Mouse (Mus musculus): ENCODE measurements at regions not wholly inside any gene's neighbourhood (a gene's known extent, or its start where the extent isn't known, plus 50 kb on each side); places are given as distances from the start of the nearest gene placed in this dataset.

DNA sequence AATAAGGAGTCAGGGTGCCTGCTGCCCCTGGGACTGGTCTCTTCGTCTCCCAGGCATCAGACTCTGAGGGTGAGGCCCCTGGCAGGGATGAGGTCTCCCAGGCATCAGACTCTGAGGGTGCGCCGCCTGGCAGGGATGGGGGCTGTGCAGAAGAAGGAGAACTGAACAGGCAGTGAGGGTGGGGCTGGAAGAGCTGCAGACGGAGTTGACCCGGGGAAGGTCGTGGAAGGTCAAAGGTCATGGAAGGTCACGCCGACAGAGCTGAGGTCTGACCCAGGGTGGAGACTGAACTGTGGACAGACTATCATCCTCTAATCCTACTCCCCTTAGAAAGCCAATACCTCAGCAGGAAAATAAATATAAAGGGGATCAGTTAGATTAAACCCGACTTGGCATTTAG is 50.6 kb upstream of the Grik3 start:
- DNase-seq = no peak

- no peak for DNase-seq
These were observed 53.2 kb upstream of the Grik3 start for GRCm38 (mm10) chr4:125437161-125437822.

- no peak for DNase-seq
These were observed 57.0 kb upstream of the Grik3 start for GRCm38 (mm10) chr4:125433511-125433910.

DNA sequence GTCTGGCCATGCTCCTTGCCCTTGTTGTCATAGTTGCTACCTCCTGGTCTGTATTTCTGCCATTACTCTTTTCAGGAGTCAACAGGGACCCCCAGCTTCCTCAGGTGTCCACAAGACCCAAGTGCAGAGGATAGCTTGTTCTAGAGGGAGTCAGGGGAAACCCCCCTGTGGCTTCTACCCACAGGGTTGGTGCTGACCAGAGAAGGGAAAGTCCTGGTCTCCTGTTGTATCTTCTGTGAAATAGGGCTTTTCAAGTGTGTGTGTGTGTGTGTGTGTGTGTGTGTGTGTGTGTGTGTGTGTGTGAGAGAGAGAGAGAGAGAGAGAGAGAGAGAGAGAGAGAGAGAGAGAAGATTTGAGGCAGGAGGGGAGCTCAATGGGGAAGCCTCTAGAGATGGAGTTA is 58.9 kb upstream of the Grik3 start:
- no peak for DNase-seq

DNA sequence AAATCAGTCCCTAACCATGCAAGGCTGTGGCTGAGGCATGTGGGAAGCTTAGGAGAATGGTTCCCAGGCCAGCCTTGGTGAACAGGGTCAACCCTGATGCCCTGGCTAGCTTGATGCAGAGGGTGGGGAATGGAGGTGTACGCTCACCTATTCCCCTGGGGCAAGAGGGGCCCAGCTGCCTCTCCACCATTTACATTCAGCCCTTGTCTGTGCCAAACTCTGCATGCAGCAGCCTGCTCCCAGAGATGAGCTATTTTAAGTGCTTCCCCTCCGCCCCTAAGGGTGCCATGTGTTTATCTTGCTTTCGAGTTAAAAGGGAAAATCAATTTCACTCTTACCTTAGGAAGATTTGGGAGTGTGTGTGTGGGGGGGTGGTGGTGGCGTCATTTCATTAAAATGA is 59.7 kb upstream of the Grik3 start:
- no peak for DNase-seq

DNA sequence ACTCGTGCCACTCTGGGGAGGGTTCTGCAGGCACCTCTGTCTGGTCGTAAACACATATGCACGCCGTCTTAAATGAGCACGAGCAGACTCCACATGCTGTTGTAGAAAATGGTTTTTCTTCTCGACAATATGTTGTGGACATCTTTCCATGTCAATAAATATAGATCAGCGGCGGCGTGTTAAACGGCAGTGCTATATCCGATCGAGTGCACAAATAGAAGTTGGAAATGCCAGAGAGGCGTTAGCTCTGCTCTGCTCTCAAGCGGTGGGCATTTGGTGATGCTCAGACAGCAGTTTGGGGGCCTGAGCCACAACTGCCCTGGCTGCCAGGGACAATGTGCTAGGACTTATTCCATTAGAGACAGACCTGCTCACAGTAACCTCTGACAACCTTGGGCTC is 61.8 kb upstream of the Grik3 start:
- no peak for DNase-seq

DNA sequence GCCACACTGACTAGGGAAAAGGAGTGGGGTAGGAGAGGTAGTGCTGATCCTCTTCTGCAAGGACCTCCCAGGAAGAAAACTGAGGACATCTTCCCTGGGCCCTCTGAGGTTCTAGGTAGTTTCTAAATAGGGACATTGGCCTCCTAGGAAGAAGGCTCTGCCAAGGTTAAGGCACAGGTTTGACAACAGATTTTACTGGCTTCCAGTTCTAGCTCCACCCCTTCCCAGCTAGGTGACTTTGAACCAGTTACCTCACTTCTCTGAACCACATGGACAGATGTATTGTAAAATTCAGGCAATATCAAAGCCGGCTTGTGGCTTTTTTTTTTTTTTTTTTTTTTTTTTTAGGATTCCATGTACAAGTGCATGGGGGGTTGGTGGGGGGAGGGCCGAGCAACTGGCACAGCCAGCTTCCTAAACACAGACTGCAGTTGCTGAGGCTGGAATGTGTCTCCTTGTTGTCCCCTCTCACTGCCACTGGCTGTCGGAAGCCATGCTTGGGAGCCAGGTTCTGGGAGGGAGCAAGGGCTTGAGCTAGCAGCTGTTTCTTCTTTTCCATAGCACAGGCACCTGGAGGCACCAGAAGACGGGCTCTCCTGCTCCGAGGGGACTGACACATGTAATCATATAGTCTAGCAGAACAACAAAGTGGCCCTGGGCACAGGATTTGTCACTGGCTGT is 69.8 kb upstream of the Grik3 start:
- no peak for DNase-seq

DNA sequence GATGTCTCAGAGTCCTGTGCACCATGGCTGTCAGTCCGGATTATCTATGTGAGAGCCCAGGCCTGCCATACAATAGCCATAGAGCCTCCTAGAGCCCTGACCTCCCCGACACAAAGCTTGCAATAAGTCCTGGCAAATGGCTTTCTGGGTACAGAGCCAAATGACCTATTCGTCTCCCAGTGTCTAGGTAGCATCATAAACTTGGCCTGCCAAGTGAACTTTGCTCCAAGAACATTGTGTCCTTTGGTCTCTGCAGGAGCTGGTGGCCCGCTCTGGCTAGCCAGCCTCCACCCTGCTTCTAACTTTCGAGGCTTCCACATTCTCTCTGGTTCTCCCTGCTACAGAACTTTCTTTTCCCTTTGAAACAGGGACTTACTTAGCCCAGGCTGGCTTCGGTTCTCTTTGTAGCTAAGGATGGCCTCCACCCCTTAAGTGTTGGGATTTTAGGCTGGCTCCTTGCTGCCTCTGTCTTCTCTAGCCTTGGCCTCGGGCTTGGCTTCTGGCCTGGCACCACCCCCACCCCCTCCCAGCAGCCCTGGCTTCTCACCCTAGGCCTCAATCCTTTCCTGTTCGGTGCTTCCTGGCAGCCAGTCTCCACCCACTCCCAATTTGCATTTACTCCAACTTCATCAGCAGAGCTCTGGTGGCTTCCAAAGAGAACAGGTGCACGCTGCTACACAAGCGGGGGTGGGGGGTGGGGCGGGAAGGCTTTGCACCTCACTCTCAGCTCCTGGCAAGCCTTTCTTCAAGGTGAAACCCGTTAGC is 70.8 kb upstream of the Grik3 start:
- peak in 1 of 2 experiments; percentile 31 for DNase-seq

GRCm38 (mm10) chr4:125415308-125415707 is 75.2 kb upstream of the Grik3 start:
- DNase-seq = no peak

- peak; percentile 10 to 17 for DNase-seq
These were observed 76.4 kb upstream of the Grik3 start for GRCm38 (mm10) chr4:125413833-125414719.

DNA sequence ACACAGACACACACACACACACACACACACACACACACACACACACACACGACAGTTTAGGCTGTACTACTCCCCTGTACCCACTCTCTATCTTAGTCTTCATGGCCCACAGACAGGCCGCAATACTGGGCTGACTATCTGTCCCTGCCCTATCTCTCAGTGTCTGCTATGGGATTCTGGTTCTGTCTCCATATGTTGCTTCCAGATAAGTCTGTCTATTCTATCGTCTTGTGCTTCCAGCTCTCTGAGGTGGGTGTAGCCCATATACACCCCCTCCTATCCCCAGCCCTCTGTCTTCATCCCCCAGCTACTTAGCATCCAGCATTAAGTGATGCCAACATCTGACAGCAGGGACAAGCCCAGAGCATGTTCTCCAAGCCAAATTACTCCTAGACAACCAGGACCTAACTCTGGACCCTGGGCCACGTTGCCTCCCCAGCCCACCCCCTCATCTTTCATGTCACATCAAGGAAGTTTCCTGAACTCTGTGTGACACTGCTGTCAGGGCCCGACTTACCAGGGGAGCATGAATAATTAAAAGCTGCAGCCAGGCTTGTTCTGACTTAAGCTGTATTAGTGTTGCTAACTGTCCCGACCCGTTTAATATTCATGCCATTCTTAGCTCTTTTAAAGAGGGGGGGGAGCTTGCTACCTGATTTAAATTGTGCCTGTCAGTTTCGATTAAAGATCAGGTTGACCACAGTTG is 79.6 kb upstream of the Grik3 start:
- no peak for DNase-seq

DNA sequence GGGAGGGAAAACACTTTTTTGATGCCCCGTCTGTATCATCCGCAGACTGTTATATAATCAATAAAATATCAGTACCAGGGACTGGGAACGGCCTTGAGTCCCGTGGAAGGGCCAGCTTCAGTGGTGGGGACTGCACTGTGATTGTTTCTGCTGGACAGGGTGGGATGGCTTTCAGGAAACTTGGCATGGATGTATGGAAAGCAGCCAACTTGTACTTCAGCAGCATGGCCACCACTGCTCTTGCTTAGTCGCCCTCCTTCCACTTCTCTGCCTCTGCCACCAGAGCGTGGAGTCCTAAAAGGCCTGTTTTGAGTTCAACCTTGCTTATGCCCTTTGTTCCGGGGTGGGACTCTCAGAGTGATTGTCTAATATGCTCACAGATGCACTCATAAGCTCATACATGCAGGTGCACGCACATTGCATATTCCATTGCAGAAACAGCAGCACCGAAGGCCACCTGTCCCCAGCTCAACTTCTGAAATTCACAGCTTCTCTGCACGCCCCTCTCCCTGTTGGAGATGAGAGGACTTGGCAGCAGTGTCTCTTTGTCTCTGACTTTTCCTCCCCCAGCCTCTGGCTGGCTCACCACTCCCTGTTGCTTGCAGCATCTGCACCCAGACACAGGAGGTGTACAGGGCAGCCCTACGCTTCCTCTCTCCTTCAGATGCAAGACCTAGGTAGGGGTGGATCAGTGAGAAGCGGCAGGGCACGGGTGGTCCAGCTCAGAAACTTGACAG is 91.0 kb upstream of the Grik3 start:
- DNase-seq = no peak

DNA sequence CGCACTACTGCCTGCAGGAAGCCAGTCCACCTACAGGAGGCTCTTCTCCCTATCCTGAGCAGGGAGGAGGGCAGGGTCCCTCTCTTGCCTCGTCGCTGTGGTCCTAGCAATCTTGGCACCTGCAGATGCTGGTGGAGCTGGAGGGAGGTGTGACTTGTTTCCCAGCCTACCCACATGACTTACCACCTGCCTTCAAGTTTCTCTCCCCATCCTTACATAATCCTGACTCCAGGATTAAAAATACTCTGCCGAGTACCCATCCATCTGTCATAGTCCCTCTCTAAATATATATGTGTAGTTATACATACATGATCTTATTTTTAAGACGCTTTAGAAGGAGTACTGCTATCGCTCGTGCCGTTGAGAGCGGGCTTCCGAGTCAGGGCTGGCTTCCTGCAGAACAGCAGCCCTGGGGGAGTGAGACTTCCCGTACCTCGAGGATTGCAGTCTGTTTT is 93.5 kb upstream of the Grik3 start:
- DNase-seq = no peak

DNA sequence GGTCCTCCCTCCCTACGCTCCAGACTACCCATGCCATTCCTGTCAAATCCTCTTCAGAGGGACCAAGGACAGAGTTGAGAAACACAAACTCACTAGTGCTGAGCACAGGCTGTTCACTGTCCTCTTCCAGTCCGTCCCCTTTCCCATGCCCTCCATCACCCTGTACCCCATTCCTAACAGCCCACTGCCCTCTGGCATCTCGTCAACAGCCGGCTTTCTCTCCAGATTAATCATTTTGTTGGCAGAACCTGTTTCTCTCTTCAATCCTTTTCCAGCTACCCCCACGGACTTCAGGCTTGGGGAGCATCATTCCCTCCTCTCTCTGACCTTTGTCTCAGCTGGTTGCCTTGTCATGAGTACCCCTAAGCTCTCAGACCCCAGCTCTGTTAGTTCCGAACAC is 99.2 kb upstream of the Grik3 start:
- DNase-seq = no peak

GRCm38 (mm10) chr4:125385811-125386210 is 104.7 kb upstream of the Grik3 start:
- DNase-seq = no peak

- DNase-seq = no peak
These were observed 126.5 kb upstream of the Grik3 start for GRCm38 (mm10) chr4:125364011-125364410.

GRCm38 (mm10) chr4:125361611-125362520 is 128.6 kb upstream of the Grik3 start:
- DNase-seq = no peak

GRCm38 (mm10) chr4:125358356-125358755 is 132.1 kb upstream of the Grik3 start:
- no peak for DNase-seq

GRCm38 (mm10) chr4:125356441-125356840 is 134.1 kb upstream of the Grik3 start:
- DNase-seq = no peak

DNA sequence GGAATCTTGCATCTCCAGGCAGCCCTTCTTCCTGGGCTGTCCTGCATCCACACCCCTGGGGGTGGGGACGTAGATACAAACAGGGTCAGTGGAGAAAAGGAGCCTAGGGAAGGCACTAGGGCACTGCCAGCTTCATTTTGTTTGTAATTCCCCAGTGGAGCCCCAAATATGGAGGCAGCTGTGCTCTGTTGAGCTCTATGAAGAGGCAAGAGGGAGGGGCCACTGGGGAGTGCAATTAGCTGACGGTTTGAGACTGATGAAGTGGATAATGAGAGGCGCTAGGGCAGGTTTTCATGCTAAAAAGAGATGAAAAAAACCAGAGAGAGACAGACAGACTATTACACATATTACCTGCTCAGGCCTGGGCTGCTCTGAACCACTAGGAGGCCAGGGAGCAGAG is 135.8 kb upstream of the Grik3 start:
- DNase-seq = no peak

Data from heart, adult 18-20 months (tissue).